Mouse (Mus musculus) kidney, postnatal 0 days (tissue): Measurements from ENCODE around the gene Ankrd17. TPM values are rescaled to one million over a fixed set of nuclear protein-coding genes. Genes with fewer than 3 reads are reported as not detected.
A peak's percentile ranks its signal among the peaks of the same experiment; 100 is the strongest.

Source experiments
- ATAC-seq: fragments of 200-750 bp; cut with Nextera tagmentation; replicated peaks from 2 replicates; pipeline ENCODE4 v1.8.0; 2017; ENCODE audit warnings: low read depth, moderate number of reproducible peaks, moderate TSS enrichment, moderate library complexity; ENCODE audit not compliant: low FRiP score
- DNase-seq: peaks from one replicate; pipeline ENCODE4 v3.0.0-alpha.2; 2016; ENCODE audit warnings: low spot score
- H3K27ac ChIP-seq: fragments of 300-500 bp; sonication (generic); 2 replicates; pipeline ENCODE4 v1.5.1; 2014; ENCODE audit warnings: mild to moderate bottlenecking
- H3K27me3 ChIP-seq: fragments of 300-500 bp; sonication (generic); 2 replicates; pipeline ENCODE4 v1.6.1; 2014; ENCODE audit warnings: low read length, mixed read lengths; ENCODE audit not compliant: insufficient read depth
- H3K36me3 ChIP-seq: fragments of 300-500 bp; sonication (generic); 2 replicates; pipeline ENCODE4 v1.6.1; 2014; ENCODE audit warnings: low read length, mixed read lengths; ENCODE audit not compliant: insufficient read depth
- H3K4me1 ChIP-seq: fragments of 300-500 bp; sonication (generic); replicated peaks from 2 replicates; pipeline ENCODE4 v1.6.1; 2014; ENCODE audit warnings: antibody characterized with exemption, low read length, mixed read lengths; ENCODE audit not compliant: insufficient read depth
- H3K4me2 ChIP-seq: fragments of 300-500 bp; sonication (generic); 2 replicates; pipeline ENCODE4 v1.6.1; 2014; ENCODE audit warnings: mild to moderate bottlenecking, low read length, moderate library complexity, mixed read lengths
- H3K4me3 ChIP-seq: fragments of 300-500 bp; sonication (generic); replicated peaks from 2 replicates; pipeline ENCODE4 v1.5.1; 2014; ENCODE audit warnings: low read depth, low read length
- H3K9ac ChIP-seq: fragments of 300-500 bp; sonication (generic); 2 replicates; pipeline ENCODE4 v1.6.1; 2014; ENCODE audit warnings: low read depth, low read length
- H3K9me3 ChIP-seq: fragments of 300-500 bp; sonication (generic); replicated peaks from 2 replicates; pipeline ENCODE4 v1.6.1; 2016; ENCODE audit warnings: low read length, inconsistent platforms, mixed read lengths
- CTCF ChIP-seq: IDR thresholded peaks from 2 replicates; pipeline ENCODE4 v1.5.1; 2016; ENCODE audit warnings: antibody characterized with exemption, low read depth, mild to moderate bottlenecking, moderate library complexity
- WGBS: fragments of 180-500 bp; shearing (Covaris S2); extraction: QIAGEN DNeasy Blood & Tissue Kit; methylation state at CpG from one replicate; pipeline ENCODE4 v1.1.7; 2014; 5-methylcytosine and 5-hydroxymethylcytosine counted together
- polyA plus RNA-seq: library from polyadenylated mRNA; unstranded; fragments of >200 nt; fragmentation: Nextera tagmentation; extraction: Ambion mirVana; gene quantifications from 2 replicates; pipeline ENCODE4 v1.2.1, GENCODE M21; 2015

Ankrd17 gene
- polyA plus RNA-seq, 1 experiment from 2014 or later: 23.2 TPM

DNA sequence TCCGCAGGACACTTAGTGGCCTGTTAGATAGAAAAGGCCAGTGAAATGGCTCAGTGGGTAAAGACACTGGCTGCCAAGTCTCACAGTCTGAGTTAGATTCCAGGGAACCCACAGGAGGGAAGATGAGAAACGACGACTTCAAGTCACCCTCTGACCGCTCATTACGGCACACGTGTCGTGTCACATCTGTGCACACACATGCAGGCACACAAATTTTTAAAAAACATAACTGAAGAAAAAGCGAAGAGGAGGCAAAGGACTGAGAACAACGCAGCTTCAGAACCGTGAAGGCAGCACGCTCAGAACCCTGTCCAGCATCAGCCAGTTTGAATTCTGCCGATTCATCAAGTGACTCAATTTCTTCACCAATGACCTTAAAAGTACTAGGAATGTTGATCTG, 153.0 kb downstream of the Ankrd17 start:
- Histone ChIP-seq H3K27me3 (no peaks in the 10 kb centered on the region), H3K36me3 (peaks cover 21% of the 10 kb centered on the region), H3K9me3 (no peaks in the 10 kb centered on the region), H3K4me1 (no peaks in the 10 kb centered on the region), H3K27ac (no peak overlapping the region), H3K9ac (no peak overlapping the region), H3K4me2 (no peak overlapping the region), H3K4me3 (no peak overlapping the region)
- no peak for DNase-seq
- no peak for TF ChIP-seq CTCF
- 97% methylated on average over 12 of the region's 12 CpGs for WGBS
- no peak for ATAC-seq

GRCm38 (mm10) chr5:90203168-90203567, 163.2 kb downstream of the Ankrd17 start:
- ATAC-seq (no peak), DNase-seq (peak; percentile 82)
- TF ChIP-seq CTCF: peak; percentile 89
- H3K4me3 ChIP-seq: no peak overlapping the region
- WGBS: 19% methylated on average over 5 of the region's 5 CpGs
- no peaks in the 10 kb centered on the region for H3K4me1 ChIP-seq
- no peak overlapping the region for H3K27ac ChIP-seq
- H3K9ac ChIP-seq: no peak overlapping the region
- H3K9me3 ChIP-seq: no peaks in the 10 kb centered on the region
- H3K27me3 ChIP-seq: no peaks in the 10 kb centered on the region
- H3K4me2 ChIP-seq: no peak overlapping the region
- H3K36me3 ChIP-seq: no peaks in the 10 kb centered on the region

DNA sequence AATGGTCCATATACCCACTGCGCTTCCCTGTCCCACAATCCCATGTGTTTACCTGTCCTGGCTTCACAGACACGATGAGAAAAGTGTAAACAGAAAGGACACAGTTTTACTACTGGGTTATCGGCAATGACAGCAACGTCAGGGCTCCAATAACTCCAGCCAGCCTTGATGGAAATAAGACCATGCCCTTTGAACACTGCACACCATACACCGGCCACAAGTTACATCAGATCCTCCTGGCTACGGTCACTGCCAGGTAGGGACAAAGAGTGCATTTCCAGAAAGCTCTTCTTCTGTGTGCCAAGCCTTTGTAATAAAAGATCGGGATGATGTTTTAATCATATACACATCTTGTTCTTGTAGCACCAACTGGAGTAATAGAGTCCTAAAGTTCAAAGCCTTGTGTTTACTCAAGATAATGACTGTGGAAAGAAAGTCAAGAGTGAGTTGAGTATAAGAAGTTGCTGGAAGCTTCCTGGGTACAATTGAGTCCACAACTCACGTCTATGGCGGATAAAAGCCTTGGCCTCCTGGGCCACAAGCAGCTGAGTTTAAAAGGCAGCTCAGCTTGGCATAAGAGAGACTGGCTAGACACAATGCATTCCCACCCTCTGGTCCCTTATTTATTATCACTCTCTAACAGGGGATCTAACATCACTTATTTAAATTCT, 163.8 kb downstream of the Ankrd17 start:
- Histone ChIP-seq H3K9ac (no peak overlapping the region), H3K4me1 (no peaks in the 10 kb centered on the region), H3K27ac (no peak overlapping the region), H3K36me3 (no peaks in the 10 kb centered on the region), H3K27me3 (no peaks in the 10 kb centered on the region), H3K9me3 (no peaks in the 10 kb centered on the region), H3K4me2 (no peak overlapping the region), H3K4me3 (no peak overlapping the region)
- TF ChIP-seq CTCF: no peak
- WGBS: 80% methylated on average over 9 of the region's 9 CpGs
- DNase-seq: no peak
- ATAC-seq: no peak

- 46% methylated on average over 16 of the region's 16 CpGs for WGBS
- DNase-seq (no peak), ATAC-seq (no peak)
- Histone ChIP-seq H3K4me2 (no peak overlapping the region), H3K4me1 (no peaks in the 10 kb centered on the region), H3K4me3 (no peak overlapping the region), H3K9ac (no peak overlapping the region), H3K27me3 (no peaks in the 10 kb centered on the region), H3K9me3 (no peaks in the 10 kb centered on the region), H3K36me3 (no peaks in the 10 kb centered on the region), H3K27ac (no peak overlapping the region)
- TF ChIP-seq CTCF: no peak
These were observed 166.3 kb downstream of the Ankrd17 start for GRCm38 (mm10) chr5:90199922-90200632.

DNA sequence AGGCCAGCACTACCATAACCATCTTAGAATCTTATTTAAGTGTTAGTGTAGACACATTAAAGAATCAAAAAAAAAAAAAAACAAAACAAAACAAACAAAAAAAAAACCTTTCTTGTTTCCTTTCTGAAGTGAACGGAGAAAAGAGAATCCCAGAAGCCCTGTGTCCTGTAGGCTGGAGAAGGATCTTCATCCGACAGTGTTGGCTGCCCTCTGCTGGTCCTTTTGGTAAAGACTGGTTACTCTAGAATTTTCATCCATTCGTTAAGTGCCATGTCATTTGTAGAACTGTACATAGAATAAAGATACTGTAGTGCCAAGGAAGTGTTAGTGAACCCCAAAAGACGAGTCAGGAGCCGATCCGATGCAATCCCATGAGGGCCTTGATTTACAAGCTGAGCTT, 171.5 kb downstream of the Ankrd17 start:
- H3K9me3 ChIP-seq: no peaks in the 10 kb centered on the region
- no peaks in the 10 kb centered on the region for H3K36me3 ChIP-seq
- no peaks in the 10 kb centered on the region for H3K4me1 ChIP-seq
- TF ChIP-seq CTCF: peak; percentile 85
- H3K9ac ChIP-seq: no peak overlapping the region
- DNase-seq: peak; percentile 88
- H3K27ac ChIP-seq: no peak overlapping the region
- H3K4me2 ChIP-seq: no peak overlapping the region
- peak; percentile 57; the same call in 1 of the 2 replicates for ATAC-seq
- no peaks in the 10 kb centered on the region for H3K27me3 ChIP-seq
- H3K4me3 ChIP-seq: no peak overlapping the region
- WGBS: 24% methylated on average over 6 of the region's 6 CpGs

DNA sequence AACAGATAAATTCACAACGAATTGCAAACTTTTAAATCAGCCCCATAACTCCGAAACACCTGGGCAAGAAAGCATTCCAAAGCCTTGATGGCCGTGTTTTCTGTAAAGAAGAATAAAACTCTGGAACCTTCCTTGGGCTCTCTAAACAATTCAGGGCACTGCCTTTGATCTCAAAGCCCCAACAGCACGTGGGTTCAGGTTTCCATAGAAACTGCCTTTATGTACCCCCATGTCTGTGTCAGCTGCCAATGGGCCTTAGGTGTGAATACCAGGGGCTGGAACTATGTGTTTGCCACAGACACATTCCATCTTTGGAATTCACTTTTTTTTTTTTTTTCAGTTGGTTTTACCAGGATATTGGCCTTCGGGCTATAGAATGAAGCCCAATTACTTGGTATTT, 183.6 kb downstream of the Ankrd17 start:
- Histone ChIP-seq H3K4me3 (no peak overlapping the region), H3K4me1 (no peaks in the 10 kb centered on the region), H3K27ac (no peak overlapping the region), H3K4me2 (no peak overlapping the region), H3K27me3 (no peaks in the 10 kb centered on the region), H3K36me3 (no peaks in the 10 kb centered on the region), H3K9me3 (no peaks in the 10 kb centered on the region), H3K9ac (no peak overlapping the region)
- DNase-seq (no peak), ATAC-seq (no peak)
- TF ChIP-seq CTCF: no peak
- 53% methylated on average over 5 of the region's 5 CpGs for WGBS
